Mouse (Mus musculus) hindlimb bud, embryonic 11.5 days (tissue): ENCODE measurements around the gene Zbtb49.

ENCODE experiments used
- DNase-seq: peaks from one replicate; pipeline ENCODE4 v3.0.0-alpha.2; 2012; ENCODE audit warnings: low read depth, low spot score; ENCODE audit errors: extremely low spot score

Zbtb49 gene

GRCm38 (mm10) chr5:38220328-38220912, at the start of gene Zbtb49, which contains the start of gene Lyar:
Gene Zbtb49, minus strand, starts transcription at chr5:38220457.
Gene Lyar, plus strand, starts transcription at chr5:38220470.
- DNase-seq, result peak; percentile 57

GRCm38 (mm10) chr5:38260107-38260682, 39.9 kb upstream of the Zbtb49 start, which contains the start of gene Tmem128:
Gene Tmem128, plus strand, starts transcription at chr5:38260185.
- DNase-seq, result no peak

- DNase-seq, result no peak
Measured at GRCm38 (mm10) chr5:38259455-38260106, 39.3 kb upstream of the Zbtb49 start.

GRCm38 (mm10) chr5:38258773-38259146, 38.5 kb upstream of the Zbtb49 start:
- DNase-seq, result no peak

GRCm38 (mm10) chr5:38258034-38258772, 37.9 kb upstream of the Zbtb49 start:
- no peak for DNase-seq

GRCm38 (mm10) chr5:38256551-38256950, 36.3 kb upstream of the Zbtb49 start:
- DNase-seq, result no peak

- DNase-seq, result no peak
Measured at GRCm38 (mm10) chr5:38255644-38256043, 35.4 kb upstream of the Zbtb49 start.

- no peak for DNase-seq
Measured at GRCm38 (mm10) chr5:38255195-38255594, 34.9 kb upstream of the Zbtb49 start.

GRCm38 (mm10) chr5:38241966-38242365, 21.7 kb upstream of the Zbtb49 start:
- DNase-seq, result no peak

- DNase-seq, result no peak
Measured at GRCm38 (mm10) chr5:38241473-38241834, 21.2 kb upstream of the Zbtb49 start.

GRCm38 (mm10) chr5:38240727-38241472, 20.6 kb upstream of the Zbtb49 start:
- DNase-seq, result no peak

GRCm38 (mm10) chr5:38236627-38237026, 16.4 kb upstream of the Zbtb49 start:
- no peak for DNase-seq

GRCm38 (mm10) chr5:38235422-38235821, 15.2 kb upstream of the Zbtb49 start:
- DNase-seq, result no peak

GRCm38 (mm10) chr5:38219771-38220307, 418 bp downstream of the Zbtb49 start:
- no peak for DNase-seq

GRCm38 (mm10) chr5:38213009-38213408, 7.2 kb downstream of the Zbtb49 start:
- no peak for DNase-seq

GRCm38 (mm10) chr5:38211691-38212090, 8.6 kb downstream of the Zbtb49 start:
- DNase-seq, result no peak

- DNase-seq, result no peak
Measured at GRCm38 (mm10) chr5:38208985-38209384, 11.3 kb downstream of the Zbtb49 start.

GRCm38 (mm10) chr5:38205303-38205726, 14.9 kb downstream of the Zbtb49 start:
- no peak for DNase-seq

GRCm38 (mm10) chr5:38199686-38200085, 20.6 kb downstream of the Zbtb49 start:
- DNase-seq, result no peak

- DNase-seq, result peak; percentile 58
Measured at GRCm38 (mm10) chr5:38197482-38197823, 22.8 kb downstream of the Zbtb49 start.
